Mouse (Mus musculus) mammary gland, adult 2 months (tissue): Measurements from ENCODE around the gene Gm1330. TPM values are rescaled to one million over a fixed set of nuclear protein-coding genes. Genes with fewer than 3 reads are reported as not detected.

ENCODE experiments used
- polyA plus RNA-seq: library from polyadenylated mRNA; depleted of rRNA; stranded (reverse); fragments of >200 nt; gene quantifications from 2 replicates; pipeline ENCODE4 v1.2.3, GENCODE M21; 2012; ENCODE audit warnings: low replicate concordance; rRNA removed

The Gm1330 gene
- polyA plus RNA-seq: not detected in 2 replicates

DNA sequence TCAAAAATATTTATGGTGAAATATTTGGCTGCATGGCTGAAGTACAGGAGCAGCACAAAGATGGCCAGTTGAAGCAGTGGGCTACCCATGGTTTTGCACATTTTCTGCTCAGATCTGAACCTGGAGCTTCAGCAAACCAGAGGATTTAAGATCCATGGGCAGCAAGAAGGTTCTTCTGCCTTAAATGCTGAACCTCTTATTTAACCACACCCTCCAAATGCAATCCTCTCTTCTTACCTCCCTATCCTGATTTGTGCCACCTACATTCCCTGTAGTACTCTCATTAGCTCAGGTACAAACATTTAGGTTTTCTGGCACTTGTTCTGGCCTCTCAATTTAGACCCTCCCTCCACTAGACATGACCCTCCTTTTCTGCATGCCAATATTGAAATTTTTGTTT is at the start of gene Gm1330:
Gene Gm1330 (minus strand): TSS at position 101 of the 400 bp plus-strand sequence.

GRCm38 (mm10) chr2:149017137-149017536 is 14.1 kb upstream of the Gm1330 start, which contains the start of gene Gm10750:
Gene Gm10750, minus strand, starts transcription at chr2:149017237.

Other genes starting within 250 kb of the Gm1330 start
- not detected in 2 replicates for gene Cst11, start 231.8 kb downstream of the Gm1330 start, polyA plus RNA-seq
- not detected in 2 replicates for gene 8030411F24Rik, start 221.2 kb downstream of the Gm1330 start, polyA plus RNA-seq
- gene Cst12, start 213.9 kb downstream of the Gm1330 start, polyA plus RNA-seq: not detected in 2 replicates
- not detected in 2 replicates for gene Cst8, start 204.5 kb downstream of the Gm1330 start, polyA plus RNA-seq
- gene Cst13, start 183.2 kb downstream of the Gm1330 start, polyA plus RNA-seq: not detected in 2 replicates
- gene Cst9, start 168.1 kb downstream of the Gm1330 start, polyA plus RNA-seq: not detected in 2 replicates
- 0.80 TPM in 1 of 2 replicates, not detected in the other for gene 9230104L09Rik, start 138.2 kb downstream of the Gm1330 start, polyA plus RNA-seq
- 1,653 and 1,659 TPM in 2 replicates for gene Cst3, start 127.6 kb downstream of the Gm1330 start, polyA plus RNA-seq
- not detected in 2 replicates for gene Gm10750, start 14.0 kb upstream of the Gm1330 start, polyA plus RNA-seq